Mouse (Mus musculus) cerebellum, postnatal 10 days (tissue): Measurements from ENCODE around the gene Khnyn.

Experiments used
- DNase-seq, 2 experiments: peaks; one replicate each; pipeline ENCODE4 v3.0.0; 2021; ENCODE audit warnings: mixed read lengths in 2 of 2

Gene Khnyn

DNA sequence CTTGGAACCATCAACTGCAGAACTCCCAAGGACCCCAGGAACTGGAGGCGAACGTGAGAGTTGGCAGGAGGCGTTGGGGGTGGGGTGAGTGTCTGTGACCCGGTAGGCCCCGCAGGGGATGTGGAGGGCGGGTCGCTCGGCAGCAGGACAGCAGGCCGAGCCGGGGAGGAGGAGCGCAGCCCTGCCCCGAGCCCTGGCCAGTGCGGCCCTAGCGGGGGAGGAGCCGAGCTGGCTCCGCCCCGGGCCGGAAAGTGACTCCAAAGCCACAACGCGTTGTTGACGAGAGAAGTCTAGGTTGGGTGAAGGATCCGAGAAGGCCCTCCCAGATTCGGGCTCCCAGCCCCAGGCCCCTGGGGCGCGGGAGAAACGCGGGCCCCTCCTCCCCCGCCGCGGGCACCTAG lies at the start of gene Khnyn:
Gene Khnyn, plus strand, starts transcription at position 235 of the 401 bp plus-strand sequence.
- DNase-seq: peak; percentile 94 to 96

GRCm38 (mm10) chr14:55838312-55838711 lies 46.4 kb upstream of the Khnyn start:
- no peak for DNase-seq

DNA sequence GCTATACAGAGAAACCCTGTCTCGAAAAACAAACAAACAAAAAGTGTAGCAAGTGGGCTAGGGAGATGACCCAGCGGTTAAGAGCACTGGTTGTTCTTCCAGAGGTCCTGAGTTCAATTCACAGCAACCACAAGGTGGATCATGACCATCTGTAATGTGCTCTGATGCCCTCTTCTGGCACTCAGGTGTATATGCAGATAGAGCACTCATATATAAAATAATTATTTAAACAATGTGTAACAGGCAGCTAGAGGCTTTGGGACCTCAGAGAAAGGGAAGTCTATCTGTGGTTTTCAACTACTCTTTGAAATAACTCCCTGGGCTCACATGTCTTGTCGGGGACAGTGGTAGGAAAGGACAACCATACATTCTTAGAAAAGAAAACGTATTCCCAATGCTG lies 46.0 kb upstream of the Khnyn start:
- no peak for DNase-seq

- DNase-seq: no peak
These were observed 43.8 kb upstream of the Khnyn start for GRCm38 (mm10) chr14:55840853-55841366.

DNA sequence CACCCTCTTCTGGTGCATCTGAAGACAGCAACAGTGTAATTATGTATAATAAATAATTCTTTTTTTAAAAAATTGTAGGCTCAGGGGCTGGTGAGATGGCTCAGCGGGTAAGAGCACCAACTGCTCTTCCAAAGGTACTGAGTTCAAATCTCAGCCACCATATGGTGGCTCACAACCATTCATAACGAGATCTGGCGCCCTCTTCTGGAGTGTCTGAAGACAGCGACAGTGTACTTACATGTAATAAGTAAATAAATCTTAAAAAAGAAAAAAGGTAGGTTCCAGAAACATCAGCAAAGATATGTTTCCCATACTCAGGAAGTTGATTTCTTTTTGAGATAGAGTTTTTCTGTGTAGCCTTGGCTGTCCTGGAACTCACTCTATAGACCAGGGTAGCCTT lies 42.0 kb upstream of the Khnyn start:
- no peak for DNase-seq

GRCm38 (mm10) chr14:55845506-55846294 lies 39.0 kb upstream of the Khnyn start:
- DNase-seq: no peak

DNA sequence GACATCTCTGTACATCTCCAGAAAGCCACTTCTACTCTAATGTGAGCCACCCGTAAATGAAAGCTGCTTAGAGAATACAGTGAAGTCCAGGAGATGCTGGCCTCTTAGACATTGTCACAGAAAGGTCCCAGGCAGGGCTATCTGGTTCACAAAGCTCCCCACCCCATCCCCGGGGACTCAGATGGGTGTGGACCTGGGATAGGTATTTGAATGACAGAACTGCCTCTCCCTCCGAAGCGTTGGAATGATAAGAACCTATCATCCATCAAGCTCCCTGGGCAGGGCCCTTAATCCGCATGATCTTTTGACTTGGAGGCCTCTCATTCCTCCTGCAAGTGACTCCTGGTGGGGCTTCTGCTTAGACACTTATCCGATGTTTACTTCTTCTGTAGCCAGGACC lies 33.9 kb upstream of the Khnyn start:
- DNase-seq: no peak

DNA sequence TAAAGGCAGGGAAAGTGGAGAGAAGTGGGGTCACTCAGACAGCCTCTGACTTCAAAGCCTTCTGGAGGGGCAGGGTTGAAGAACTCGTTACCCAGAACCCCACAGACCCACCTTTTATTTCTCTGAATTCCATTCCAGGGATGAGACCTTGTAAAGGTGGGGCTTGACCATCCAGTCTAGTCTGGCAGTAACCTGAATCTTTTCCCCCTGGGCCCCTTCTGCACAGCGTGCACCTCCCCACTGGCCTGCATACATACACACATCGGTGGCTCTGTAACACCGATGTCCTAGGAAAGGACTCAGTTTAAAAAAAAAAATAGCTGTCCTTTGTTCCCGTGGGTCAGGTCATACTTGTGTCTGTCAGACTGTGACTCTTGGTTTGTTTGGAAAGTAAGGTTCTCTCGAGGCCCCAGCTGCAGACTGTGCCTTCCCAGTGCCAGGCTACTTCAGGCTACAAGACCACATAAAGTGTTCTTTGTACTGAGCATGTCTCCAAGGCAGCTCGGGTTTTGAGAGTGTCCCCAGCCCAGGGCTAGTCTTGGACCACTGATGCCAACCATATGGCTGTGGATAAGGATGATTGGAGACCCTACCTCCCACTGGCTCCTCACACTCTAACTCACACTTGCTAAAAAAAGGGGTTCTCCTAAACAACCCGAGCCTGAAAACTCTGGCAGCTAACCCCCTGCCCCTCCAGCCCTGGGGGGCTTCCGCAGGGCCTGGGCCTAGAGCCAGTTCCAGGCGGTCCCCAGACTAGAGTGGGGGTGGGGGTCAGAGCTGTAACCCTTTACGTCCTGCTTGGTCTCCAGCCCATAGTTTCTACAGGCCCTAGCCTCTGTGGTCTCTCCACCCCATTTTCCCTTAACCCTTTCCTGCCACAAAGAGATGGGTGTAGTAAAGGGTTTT lies 31.8 kb upstream of the Khnyn start:
- peak; percentile 71 to 79 for DNase-seq

DNA sequence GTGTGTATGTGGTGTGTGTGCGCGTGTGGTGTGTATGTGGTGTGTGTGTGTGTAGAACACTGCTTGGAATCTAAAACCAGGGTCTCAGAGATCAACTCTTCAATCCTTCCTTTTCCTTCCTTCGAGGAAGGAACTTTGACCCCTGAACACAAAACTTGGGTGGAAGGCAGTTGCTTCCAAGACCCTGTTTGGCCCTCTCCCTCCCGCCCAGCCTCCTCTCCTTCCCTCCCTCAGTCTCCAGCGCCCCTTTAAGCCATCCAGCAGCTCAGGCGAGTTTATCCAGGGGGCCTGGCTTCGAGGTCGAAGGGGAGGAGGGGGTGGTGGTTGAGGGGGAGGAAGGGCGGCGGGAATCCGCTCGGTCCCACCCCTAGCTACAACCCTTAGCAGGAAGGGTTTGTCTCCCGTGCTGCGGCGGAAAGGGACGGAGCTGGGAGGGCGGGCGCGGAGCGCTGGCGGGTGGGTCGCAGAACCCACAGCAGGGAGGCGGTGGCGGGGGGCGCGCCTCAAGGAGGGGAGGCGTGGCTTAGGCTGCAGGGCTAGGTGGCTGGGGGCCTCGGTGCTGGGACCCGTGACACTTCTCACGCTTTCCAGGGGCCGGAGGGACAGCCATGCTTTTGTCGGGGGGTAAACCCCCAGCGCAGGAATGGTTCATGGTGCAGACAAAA lies 31.0 kb upstream of the Khnyn start, which contains the start of gene Nynrin:
Gene Nynrin, plus strand, starts transcription at position 390 of the 665 bp plus-strand sequence.
- peak; percentile 66 to 78 for DNase-seq

DNA sequence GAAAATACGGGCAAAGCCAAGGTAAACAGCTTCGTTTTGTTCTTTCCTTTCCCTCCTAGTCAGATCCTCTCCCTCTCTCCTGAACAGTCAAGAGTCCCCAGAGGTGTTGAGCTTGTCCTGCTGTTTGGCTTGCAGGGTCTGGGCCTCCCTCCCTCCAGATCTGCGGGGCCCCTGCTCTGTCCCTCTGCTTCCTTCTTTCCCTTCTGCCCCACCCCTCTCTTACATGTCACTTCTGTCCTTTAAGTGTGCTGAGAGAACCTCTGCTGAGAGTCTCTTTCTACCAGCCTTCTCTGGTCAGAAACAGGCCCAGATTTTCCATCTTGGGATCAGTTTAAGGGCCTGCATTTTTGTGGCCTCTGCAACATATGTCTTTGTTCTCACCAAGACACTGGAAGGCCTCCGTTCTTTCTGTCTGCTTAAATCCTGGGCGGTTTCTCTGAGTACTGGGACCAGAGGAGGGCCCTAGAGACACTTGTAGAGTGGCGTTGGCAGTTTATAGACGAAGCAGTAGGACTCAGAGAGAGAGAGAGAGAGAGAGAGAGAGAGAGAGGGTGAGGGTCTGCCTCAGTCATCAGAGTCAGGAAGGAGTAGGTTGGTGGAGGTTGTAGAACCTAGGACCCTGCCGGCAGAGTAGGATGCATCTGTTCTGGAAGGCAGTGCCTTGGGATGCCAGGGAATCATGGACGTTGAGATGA lies 30.2 kb upstream of the Khnyn start:
- DNase-seq: no peak

DNA sequence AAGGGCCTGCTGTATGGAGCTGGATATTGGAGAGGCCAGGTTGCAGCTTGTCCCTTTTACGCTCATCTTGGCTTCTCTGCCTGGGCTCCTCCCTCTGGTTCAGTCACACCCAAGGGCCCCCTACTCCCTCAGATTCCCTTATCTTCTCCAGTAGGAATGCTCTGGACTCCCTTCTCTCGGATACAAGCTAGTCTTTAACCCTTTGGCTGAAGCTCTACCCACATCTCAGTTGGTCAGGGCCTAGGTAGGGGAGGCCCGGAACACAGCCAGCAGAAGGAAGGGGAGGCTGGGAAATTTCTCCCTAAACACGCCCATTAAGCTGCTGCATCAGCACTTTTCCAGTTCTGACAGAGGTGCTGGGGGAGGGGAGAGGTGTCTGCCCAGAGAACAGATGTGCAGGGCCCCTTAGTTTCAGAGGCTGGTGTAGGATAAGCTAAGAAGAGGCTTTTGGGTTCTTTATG lies 29.6 kb upstream of the Khnyn start:
- DNase-seq: peak; percentile 34 to 47

GRCm38 (mm10) chr14:55857588-55857987 lies 27.2 kb upstream of the Khnyn start:
- no peak for DNase-seq

- DNase-seq: no peak
These were observed 22.6 kb upstream of the Khnyn start for GRCm38 (mm10) chr14:55862186-55862585.

DNA sequence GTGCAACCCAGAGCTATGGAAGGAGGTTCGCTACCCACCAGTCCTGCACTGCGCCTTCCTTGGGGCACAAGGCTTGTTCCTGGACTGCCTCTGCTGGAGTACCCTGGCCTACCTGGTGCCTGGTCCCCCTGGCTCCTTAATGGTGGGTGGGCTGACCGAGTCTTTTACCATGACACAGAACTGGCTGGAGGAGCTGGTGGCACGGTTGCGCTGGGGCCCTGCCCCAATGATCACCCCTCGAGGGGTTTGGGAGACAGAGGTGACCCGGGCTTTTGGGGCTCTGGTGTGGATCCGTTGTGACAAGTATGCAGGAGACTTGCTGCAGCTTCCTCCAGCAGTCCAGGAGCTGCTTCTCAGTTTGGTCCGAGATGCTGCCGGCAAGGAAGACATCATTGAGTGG lies 21.8 kb upstream of the Khnyn start:
- no peak for DNase-seq

DNA sequence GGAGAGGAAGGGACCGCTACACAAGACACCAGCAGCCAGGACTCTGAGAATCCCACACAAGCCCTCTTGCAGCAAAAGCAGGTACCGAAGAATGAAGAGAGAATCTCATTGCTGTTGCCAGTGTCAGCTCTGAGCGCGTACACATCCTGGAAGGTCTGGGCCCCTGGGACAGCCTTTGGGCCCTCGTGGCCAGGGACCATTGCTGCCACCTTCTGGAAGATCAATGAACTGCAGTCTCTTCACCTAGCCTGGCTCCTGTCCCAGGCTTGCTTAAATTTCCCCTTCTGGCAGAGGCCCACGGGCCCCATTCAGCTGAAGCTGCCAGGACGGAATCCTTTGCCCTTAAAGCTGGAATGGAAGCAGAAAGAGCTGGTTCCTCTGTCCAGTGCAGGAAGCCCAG lies 21.0 kb upstream of the Khnyn start:
- peak; percentile 82 to 90 for DNase-seq

DNA sequence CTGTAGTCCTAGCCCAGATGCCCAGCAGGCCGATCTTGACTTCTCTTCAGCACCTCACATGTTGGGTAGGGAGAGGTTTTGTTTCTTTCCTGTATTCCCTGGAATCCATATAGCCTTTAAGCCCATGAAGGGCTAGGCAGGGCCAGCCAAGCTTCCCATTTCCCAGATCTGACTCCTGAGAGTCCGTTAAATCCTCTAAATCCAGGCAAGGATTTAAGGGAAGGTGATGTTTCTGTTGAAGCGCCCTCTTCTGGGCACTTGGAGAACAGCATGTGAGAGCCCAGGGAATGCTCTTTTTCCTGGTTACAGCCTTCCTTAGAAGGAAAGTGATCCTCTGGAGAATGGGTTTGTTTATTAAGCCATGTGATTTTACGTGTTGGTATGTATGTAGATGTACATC lies 17.8 kb upstream of the Khnyn start:
- DNase-seq: peak; percentile 79 to 83

DNA sequence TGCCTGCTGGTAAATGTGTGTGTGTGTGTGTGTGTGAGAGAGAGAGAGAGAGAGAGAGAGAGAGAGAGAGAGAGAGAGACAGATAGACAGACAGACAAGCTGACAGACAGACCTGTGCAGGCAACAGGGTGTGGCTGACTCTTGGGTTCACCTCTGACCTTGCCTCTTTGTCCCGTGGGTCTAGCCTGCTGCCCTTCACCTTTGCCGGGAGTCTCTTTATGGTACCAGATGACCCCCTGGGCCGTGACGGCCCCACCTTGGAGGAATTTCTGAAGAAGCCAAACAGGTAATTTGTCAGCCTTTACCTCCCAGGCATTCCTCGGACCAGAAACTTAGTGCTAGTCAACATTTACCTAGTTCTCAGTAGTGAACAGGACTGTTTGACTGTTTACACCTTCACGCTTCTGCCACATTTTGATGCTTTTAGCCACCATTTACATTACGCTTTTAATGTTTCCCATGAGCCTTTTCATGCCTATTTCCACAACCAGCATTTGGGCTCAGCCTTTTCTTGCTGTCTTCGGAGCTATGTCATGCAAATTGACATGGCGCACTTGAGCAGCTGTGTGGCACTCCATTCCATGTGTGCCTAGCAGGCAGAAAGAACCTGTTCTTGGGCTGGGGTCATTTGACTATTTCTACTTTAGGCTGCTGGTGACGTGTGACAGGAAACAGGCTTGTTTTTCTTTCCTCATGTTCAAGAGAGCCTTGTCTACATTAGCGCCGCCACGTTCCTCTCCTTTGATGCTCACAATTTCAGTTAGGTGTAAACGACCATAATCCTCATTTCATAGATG lies 16.3 kb upstream of the Khnyn start:
- no peak for DNase-seq

DNA sequence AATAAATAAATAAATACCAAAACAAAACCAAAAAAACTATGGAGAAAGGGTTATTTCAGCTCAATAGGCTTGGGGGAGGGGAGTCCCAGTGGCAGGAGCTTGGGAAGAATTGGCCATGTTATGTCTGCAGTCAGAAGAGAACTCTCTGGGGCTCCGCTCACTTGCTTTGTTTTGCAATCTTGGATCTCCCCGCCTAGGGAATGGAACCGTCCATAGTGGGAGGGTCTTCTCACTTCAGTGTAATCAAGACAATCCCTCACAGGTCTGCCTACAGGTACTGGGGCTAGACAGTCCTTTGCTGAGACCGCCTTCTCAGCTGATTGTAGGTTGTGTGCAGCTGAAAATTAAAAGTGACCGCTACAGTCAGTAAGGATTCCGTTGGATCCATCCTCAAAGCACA lies 15.2 kb upstream of the Khnyn start:
- no peak for DNase-seq

DNA sequence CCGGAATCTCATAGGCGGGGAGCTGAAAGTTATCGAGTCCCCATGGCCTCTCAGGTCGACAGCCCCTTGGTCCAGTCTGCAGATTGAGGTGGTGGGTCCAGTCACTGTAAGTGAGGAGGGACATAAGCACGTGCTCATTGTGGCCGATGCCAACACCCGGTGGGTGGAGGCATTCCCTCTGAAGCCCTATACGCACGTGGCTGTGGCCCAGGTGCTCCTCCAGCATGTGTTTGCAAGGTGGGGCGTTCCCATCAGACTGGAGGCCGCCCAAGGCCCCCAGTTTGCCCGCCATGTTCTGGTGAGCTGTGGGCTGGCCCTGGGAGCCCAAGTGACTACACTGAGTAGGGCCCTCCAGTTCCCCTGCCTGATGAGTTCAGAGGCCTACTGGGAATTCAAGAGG lies 12.7 kb upstream of the Khnyn start:
- DNase-seq: no peak

DNA sequence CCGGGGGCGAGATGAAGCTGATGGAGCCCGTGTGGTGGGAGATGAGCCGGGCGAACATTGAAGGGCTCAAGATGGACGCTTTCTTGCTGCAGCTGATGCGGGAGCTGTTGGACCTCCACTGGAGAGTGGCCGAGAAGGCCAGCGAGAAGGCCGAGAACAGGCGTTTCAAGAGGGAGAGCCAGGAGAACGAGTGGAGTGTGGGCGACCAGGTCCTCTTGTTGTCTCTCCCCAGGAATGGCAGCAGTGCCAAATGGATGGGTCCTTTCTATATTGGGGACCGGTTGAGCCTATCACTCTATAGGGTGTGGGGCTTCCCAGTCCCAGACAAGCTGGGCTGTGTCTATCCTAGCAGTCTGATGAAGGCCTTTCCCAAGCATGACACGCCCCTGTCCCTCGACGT lies 12.2 kb upstream of the Khnyn start:
- no peak for DNase-seq

GRCm38 (mm10) chr14:55873242-55873713 lies 11.5 kb upstream of the Khnyn start:
- DNase-seq: no peak
